Comparison of ENCODE assay signal across 8 mouse cellular contexts in genomic region chr17:15375701-15376493, GRCm38 (mm10). TPM values are rescaled to one million over a fixed set of nuclear protein-coding genes. Genes with fewer than 3 reads are reported as not detected.
DNase-seq lines count a peak whose midpoint lies in the region; ATAC-seq and TF ChIP-seq lines count a peak whose summit lies in the region.

No protein-coding gene starts in this region.

- TF ChIP-seq POLR2A in bone marrow macrophage, adult 2 months (IDR thresholded peaks at IDR 0.05; ENCODE audit: borderline replicate concordance, low read depth, low read length) = no peak
- TF ChIP-seq POLR2A in lung, adult 2 months (IDR thresholded peaks at IDR 0.05; ENCODE audit: borderline replicate concordance, extremely low read depth, low read depth, low read length) = peak; percentile 93

- peak overlapping the region; percentile 90 for H3K4me2 ChIP-seq in forebrain, embryonic 12.5 days
- peak overlapping the region; percentile 91 for H3K4me2 ChIP-seq in neural tube, embryonic 13.5 days

- no peak overlapping the region for H3K27ac ChIP-seq in bone marrow macrophage, adult 2 months (ENCODE audit: insufficient read depth, low read depth, low read length)
- peak overlapping the region; percentile 99 for H3K27ac ChIP-seq in forebrain, embryonic 12.5 days
- H3K27ac ChIP-seq in neural tube, embryonic 13.5 days (replicated peaks) = peak overlapping the region; percentile 98

- intact Hi-C loops in heart, postnatal 14 days (cut with DNase I) = loop anchor here (1.0 to 5.0 kb wide), 5 partner anchors 89 to 309 kb away; no protein-coding TSS in a partner anchor

- peak; percentile 72 for ATAC-seq in forebrain, embryonic 12.5 days (ENCODE audit: low FRiP score)
- ATAC-seq in neural tube, embryonic 13.5 days (ENCODE audit: low read depth) = peak; percentile 68

- H3K9me3 ChIP-seq in E14TG2a.4 (ENCODE audit: low read length) = no peaks in the 10 kb centered on the region
- H3K9me3 ChIP-seq in forebrain, embryonic 12.5 days = no peaks in the 10 kb centered on the region
- no peaks in the 10 kb centered on the region for H3K9me3 ChIP-seq in neural tube, embryonic 13.5 days

- no peak for TF ChIP-seq CTCF in E14TG2a.4 (conservative IDR thresholded peaks at IDR 0.05; ENCODE audit: low read length)
- no peak for TF ChIP-seq CTCF in bone marrow macrophage, adult 2 months (IDR thresholded peaks at IDR 0.05; ENCODE audit: low read depth, low read length)
- TF ChIP-seq CTCF in lung, adult 2 months (IDR thresholded peaks at IDR 0.05; ENCODE audit: insufficient read depth, low read length) = no peak

- peaks cover 83% of the 10 kb centered on the region for H3K4me1 ChIP-seq in E14TG2a.4 (replicated peaks; ENCODE audit: low read depth, low read length)
- peaks cover 4% of the 10 kb centered on the region; the same call in 1 of the 2 replicates for H3K4me1 ChIP-seq in bone marrow macrophage, adult 2 months (ENCODE audit: control insufficient read depth, insufficient read depth, low read length)
- peaks cover 77% of the 10 kb centered on the region for H3K4me1 ChIP-seq in forebrain, embryonic 12.5 days
- H3K4me1 ChIP-seq in lung, adult 2 months (ENCODE audit: control insufficient read depth, insufficient read depth, low read length) = peaks cover 4% of the 10 kb centered on the region; the same call in 1 of the 2 replicates
- peaks cover 83% of the 10 kb centered on the region for H3K4me1 ChIP-seq in neural tube, embryonic 13.5 days (replicated peaks)

- peak; percentile 65 to 72 for DNase-seq in heart, postnatal 14 days
- DNase-seq in kidney, postnatal 36 days = peak; percentile 90 to 91
- DNase-seq in lung, adult 2 months = peak; percentile 80
- DNase-seq in thymus, postnatal 36 days = peak; percentile 19 to 25

- H3K4me3 ChIP-seq in E14TG2a.4 (replicated peaks; ENCODE audit: low read length) = peak overlapping the region; percentile 85
- H3K4me3 ChIP-seq in bone marrow macrophage, adult 2 months (ENCODE audit: insufficient read depth, low read length) = peak overlapping the region; percentile 65
- peak overlapping the region; percentile 89 for H3K4me3 ChIP-seq in forebrain, embryonic 12.5 days (replicated peaks)
- H3K4me3 ChIP-seq in lung, adult 2 months (replicated peaks; ENCODE audit: extremely low read depth, low read depth, low read length) = peak overlapping the region; percentile 90
- H3K4me3 ChIP-seq in neural tube, embryonic 13.5 days = peak overlapping the region; percentile 91

- peaks cover 90% of the 10 kb centered on the region for H3K27me3 ChIP-seq in E14TG2a.4 (ENCODE audit: insufficient read depth, low read length)
- H3K27me3 ChIP-seq in forebrain, embryonic 12.5 days = peaks cover 22% of the 10 kb centered on the region
- 0 out of 2 replicates have a peak, but pooled peaks cover under 1% of the 10 kb centered on the region for H3K27me3 ChIP-seq in neural tube, embryonic 13.5 days

- peaks cover 17% of the 10 kb centered on the region for H3K36me3 ChIP-seq in E14TG2a.4 (ENCODE audit: insufficient read depth, low read length)
- peaks cover 16% of the 10 kb centered on the region for H3K36me3 ChIP-seq in forebrain, embryonic 12.5 days (replicated peaks)
- H3K36me3 ChIP-seq in neural tube, embryonic 13.5 days = peaks cover 2% of the 10 kb centered on the region

- peak overlapping the region; percentile 93 for H3K9ac ChIP-seq in forebrain, embryonic 12.5 days
- H3K9ac ChIP-seq in neural tube, embryonic 13.5 days = peak overlapping the region; percentile 91

- WGBS in forebrain, embryonic 12.5 days = under 1% methylated on average over 67 of the region's 69 CpGs
- WGBS in lung, adult 2 months = under 1% methylated on average over 69 of the region's 69 CpGs
- WGBS in neural tube, embryonic 13.5 days = under 1% methylated on average over 68 of the region's 69 CpGs

RNA-seq across cellular contexts. Expression of gene Dll1, which starts 0.8 kb away (rescaled TPM):
- not detected in 2 replicates for polyA plus RNA-seq in bone marrow macrophage, adult 2 months (2012; ENCODE audit: insufficient read depth, insufficient read length, missing spikeins)
- 89.3 and 98.1 TPM in 2 replicates for polyA plus RNA-seq in forebrain, embryonic 12.5 days (2016; fragmentation: Nextera tagmentation; extraction: Ambion mirVana)
- 1 to 10 TPM; 7.9 to 9.0 TPM for total RNA-seq in heart, postnatal 14 days (2021)
- 22.7 and 51.1 TPM in 2 replicates for polyA plus RNA-seq in lung, adult 2 months (2012; rRNA removed)
- 24.2 and 28.7 TPM in 2 replicates for polyA plus RNA-seq in neural tube, embryonic 13.5 days (2015; fragmentation: Nextera tagmentation; extraction: Ambion mirVana)

RNA-seq across cellular contexts. Expression of gene Fam120b, which starts 20.1 kb away (rescaled TPM):
- 21.8 and 22.7 TPM in 2 replicates for polyA plus RNA-seq in bone marrow macrophage, adult 2 months (2012; ENCODE audit: insufficient read depth, insufficient read length, missing spikeins)
- polyA plus RNA-seq in forebrain, embryonic 12.5 days (2016; fragmentation: Nextera tagmentation; extraction: Ambion mirVana) = 41.4 and 42.1 TPM in 2 replicates
- 10 to 100 TPM; 10.9 to 11.2 TPM for total RNA-seq in heart, postnatal 14 days (2021)
- 9.9 and 11.5 TPM in 2 replicates for polyA plus RNA-seq in lung, adult 2 months (2012; rRNA removed)
- 42.4 and 45.0 TPM in 2 replicates for polyA plus RNA-seq in neural tube, embryonic 13.5 days (2015; fragmentation: Nextera tagmentation; extraction: Ambion mirVana)

Comparison
In these comparisons a context has a peak if more than half of its experiments do, and no peak if none do; other contexts are left out.
1. DNase-seq: peak in every context shown above with its lines; median percentile 90 in kidney, postnatal 36 days; 80 in lung, adult 2 months; 68 in heart, postnatal 14 days; 22 in thymus, postnatal 36 days.
2. RNA of gene Dll1, which starts 0.8 kb away (polyA plus RNA-seq): 89.3 to 98.1 TPM in forebrain, embryonic 12.5 days, 24.2 to 28.7 TPM in neural tube, embryonic 13.5 days and 22.7 to 51.1 TPM in lung, adult 2 months; not detected in bone marrow macrophage, adult 2 months; every median in the first group is over 10 times any median in the second.
3. Peak in every context shown above with its lines, with median percentiles within 50 percentile points of each other: H3K4me3 ChIP-seq.